Mouse (Mus musculus): Measurements from ENCODE around the gene Dnajc17.

Gene Dnajc17

GRCm38 (mm10) chr2:119198934-119199333 lies 9.7 kb downstream of the Dnajc17 start:
- in situ Hi-C loops (cut with MboI, MseI) = loop anchor here in 1 of 2 experiments (5.0 kb wide), 1 partner anchor 37 kb away; no protein-coding TSS in a partner anchor

- in situ Hi-C loops (cut with MboI, MseI) = loop anchor here in 1 of 2 experiments (5.0 kb wide), 1 partner anchor 36 kb away; no protein-coding TSS in a partner anchor
These were observed 10.5 kb downstream of the Dnajc17 start for GRCm38 (mm10) chr2:119198049-119198448.

- in situ Hi-C loops (cut with MboI, MseI) = loop anchor here in 1 of 2 experiments (5.0 kb wide), 1 partner anchor 35 kb away; no protein-coding TSS in a partner anchor
These were observed 11.1 kb downstream of the Dnajc17 start for GRCm38 (mm10) chr2:119197493-119197892.

GRCm38 (mm10) chr2:119196316-119197108 lies 12.1 kb downstream of the Dnajc17 start:
- in situ Hi-C loops (cut with MboI, MseI) = loop anchor here in 1 of 2 experiments (5.0 kb wide), 1 partner anchor 34 kb away; no protein-coding TSS in a partner anchor

- in situ Hi-C loops (cut with MboI, MseI) = no loop called here
These were observed 14.5 kb downstream of the Dnajc17 start for GRCm38 (mm10) chr2:119194140-119194539.

GRCm38 (mm10) chr2:119190969-119191368 lies 17.6 kb downstream of the Dnajc17 start:
- in situ Hi-C loops (cut with MboI, MseI) = no loop called here

GRCm38 (mm10) chr2:119189029-119189710 lies 19.4 kb downstream of the Dnajc17 start:
- in situ Hi-C loops (cut with MboI, MseI) = loop anchor here in 1 of 2 experiments (5.0 kb wide), 1 partner anchor 172 kb away; no protein-coding TSS in a partner anchor

- in situ Hi-C loops (cut with MboI, MseI) = no loop called here
These were observed 25.7 kb downstream of the Dnajc17 start for GRCm38 (mm10) chr2:119182914-119183313.

GRCm38 (mm10) chr2:119177384-119177939 lies 31.1 kb downstream of the Dnajc17 start:
- in situ Hi-C loops (cut with MboI, MseI) = no loop called here

GRCm38 (mm10) chr2:119176761-119177160 lies 31.8 kb downstream of the Dnajc17 start:
- in situ Hi-C loops (cut with MboI, MseI) = no loop called here

GRCm38 (mm10) chr2:119175614-119176013 lies 33.0 kb downstream of the Dnajc17 start:
- in situ Hi-C loops (cut with MboI, MseI) = no loop called here

GRCm38 (mm10) chr2:119174866-119175265 lies 33.7 kb downstream of the Dnajc17 start:
- in situ Hi-C loops (cut with MboI, MseI) = no loop called here

- in situ Hi-C loops (cut with MboI, MseI) = no loop called here
These were observed 34.5 kb downstream of the Dnajc17 start, which contains the start of gene Gm14137 for GRCm38 (mm10) chr2:119173991-119174651. Gene Gm14137 (plus strand): TSS chr2:119174509.

GRCm38 (mm10) chr2:119172862-119173576 lies 35.6 kb downstream of the Dnajc17 start:
- in situ Hi-C loops (cut with MboI, MseI) = no loop called here

- in situ Hi-C loops (cut with MboI, MseI) = no loop called here
These were observed 36.1 kb downstream of the Dnajc17 start for GRCm38 (mm10) chr2:119172446-119172845.

GRCm38 (mm10) chr2:119171574-119171973 lies 37.0 kb downstream of the Dnajc17 start:
- in situ Hi-C loops (cut with MboI, MseI) = no loop called here

- in situ Hi-C loops (cut with MboI, MseI) = no loop called here
These were observed 38.3 kb downstream of the Dnajc17 start for GRCm38 (mm10) chr2:119170282-119170681.

- in situ Hi-C loops (cut with MboI, MseI) = no loop called here
These were observed 40.7 kb downstream of the Dnajc17 start for GRCm38 (mm10) chr2:119167866-119168256.

- in situ Hi-C loops (cut with MboI, MseI) = no loop called here
These were observed 41.4 kb downstream of the Dnajc17 start, which contains the start of gene Gchfr for GRCm38 (mm10) chr2:119166901-119167865. Gene Gchfr (plus strand): TSS chr2:119167773.

Measured in T-helper 17 cell (primary cell).